Mouse (Mus musculus) liver, adult 2 months (tissue): ENCODE measurements around the gene Stk32b.

Source experiments
- CTCF ChIP-seq: fragments of 200-500 bp; IDR thresholded peaks from 2 replicates; pipeline ENCODE4 v1.5.1; 2011; ENCODE audit warnings: low read depth, low read length, control low read depth
- POLR2A ChIP-seq: fragments of 200-500 bp; IDR thresholded peaks from 2 replicates; pipeline ENCODE4 v1.6.1; 2011; ENCODE audit warnings: low read length, control low read depth; ENCODE audit not compliant: insufficient read depth; ENCODE audit errors: extremely low read depth

DNA sequence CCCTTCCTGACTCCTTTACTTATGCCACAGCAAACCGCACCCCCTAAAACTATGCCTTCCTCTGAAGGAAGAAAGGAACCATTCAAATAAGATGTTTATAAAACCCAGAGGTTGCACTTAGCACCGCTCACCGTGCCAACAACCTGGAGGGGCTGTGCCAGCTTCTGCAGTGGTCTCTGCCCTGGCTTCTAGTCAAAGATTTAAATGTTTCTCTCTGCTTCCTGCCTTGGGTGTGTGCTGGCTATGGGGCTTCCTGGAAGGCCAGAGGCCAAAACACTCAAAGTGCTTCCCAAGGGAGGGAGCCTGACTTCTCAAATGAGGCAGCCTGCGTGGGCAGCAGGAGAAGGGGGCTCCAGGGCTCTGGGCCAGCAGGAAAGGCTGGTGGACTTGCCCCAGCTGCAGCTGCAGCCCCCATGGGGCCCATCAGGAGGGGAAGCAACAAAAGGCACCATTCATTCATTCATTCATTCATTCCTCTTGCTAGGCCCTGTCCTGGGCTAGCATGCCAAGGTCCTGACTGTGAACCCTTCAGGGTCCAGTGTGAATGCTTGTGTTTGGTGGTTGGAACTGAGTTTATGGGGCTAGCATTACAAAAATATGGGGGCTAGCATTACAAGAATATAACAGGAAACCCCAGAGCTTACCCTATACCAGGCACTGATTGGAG lies 8.4 kb upstream of the Stk32b start:
- TF ChIP-seq POLR2A (no peak), CTCF (no peak)
